Mouse (Mus musculus) forebrain, embryonic 13.5 days (tissue): Measurements from ENCODE around the gene Nfe2l1. TPM values are rescaled to one million over a fixed set of nuclear protein-coding genes. Genes with fewer than 3 reads are reported as not detected.

Source experiments
- ATAC-seq: fragments of 200-750 bp; cut with Nextera tagmentation; 2 replicates; pipeline ENCODE4 v1.8.0; 2017
- H3K27ac ChIP-seq: fragments of 300-500 bp; sonication (generic); 2 replicates; pipeline ENCODE4 v1.5.1; 2015; ENCODE audit warnings: inconsistent platforms, mild to moderate bottlenecking, moderate library complexity
- H3K27me3 ChIP-seq: fragments of 300-500 bp; sonication (generic); 2 replicates; pipeline ENCODE4 v1.6.1; 2015; ENCODE audit warnings: mild to moderate bottlenecking, inconsistent platforms
- H3K36me3 ChIP-seq: fragments of 300-500 bp; sonication (generic); 2 replicates; pipeline ENCODE4 v1.6.1; 2015; ENCODE audit warnings: mild to moderate bottlenecking, inconsistent platforms; ENCODE audit not compliant: poor library complexity, severe bottlenecking
- H3K4me1 ChIP-seq: fragments of 300-500 bp; sonication (generic); 2 replicates; pipeline ENCODE4 v1.6.1; 2015; ENCODE audit warnings: inconsistent platforms
- H3K4me2 ChIP-seq: fragments of 300-500 bp; sonication (generic); 2 replicates; pipeline ENCODE4 v1.6.1; 2015; ENCODE audit warnings: inconsistent platforms, mild to moderate bottlenecking, moderate library complexity
- H3K4me3 ChIP-seq: fragments of 300-500 bp; sonication (generic); 2 replicates; pipeline ENCODE4 v1.5.1; 2015; ENCODE audit warnings: mild to moderate bottlenecking, inconsistent platforms
- H3K9ac ChIP-seq: fragments of 300-500 bp; sonication (generic); 2 replicates; pipeline ENCODE4 v1.6.1; 2015; ENCODE audit warnings: mild to moderate bottlenecking, inconsistent platforms
- H3K9me3 ChIP-seq: fragments of 300-500 bp; sonication (generic); replicated peaks from 2 replicates; pipeline ENCODE4 v1.6.1; 2016; ENCODE audit warnings: inconsistent platforms
- WGBS: fragments of 180-500 bp; shearing (Covaris S2); methylation state at CpG from one replicate; pipeline ENCODE4 v1.1.7; 2015; 5-methylcytosine and 5-hydroxymethylcytosine counted together
- microRNA counts: library from miRNA; unstranded; fragments of <30 nt; microRNA quantifications from one replicate; lab custom pipeline; 2016
- microRNA-seq: library from miRNA; unstranded; fragments of <30 nt; microRNA quantifications from one replicate; pipeline ENCODE4, GENCODE M21; 2016
- polyA plus RNA-seq: library from polyadenylated mRNA; unstranded; fragments of >200 nt; fragmentation: Nextera tagmentation; extraction: Ambion mirVana; gene quantifications from 2 replicates; pipeline ENCODE4 v1.2.1, GENCODE M21; 2015

The Nfe2l1 gene
- polyA plus RNA-seq, 1 experiment from 2014 or later, result 49.0 TPM

- Histone ChIP-seq H3K4me2 (no peak overlapping the region), H3K4me3 (no peak overlapping the region)
Observed at GRCm38 (mm10) chr11:96775063-96775462, 54.7 kb downstream of the Nfe2l1 start.

GRCm38 (mm10) chr11:96774536-96774935 is 55.2 kb downstream of the Nfe2l1 start:
- no peak for ATAC-seq
- no peak overlapping the region for H3K4me2 ChIP-seq
- H3K4me3 ChIP-seq, result no peak overlapping the region
- no peak overlapping the region for H3K9ac ChIP-seq
- H3K9me3 ChIP-seq, result no peaks in the 10 kb centered on the region
- H3K4me1 ChIP-seq, result peaks cover 25% of the 10 kb centered on the region
- no peaks in the 10 kb centered on the region for H3K27me3 ChIP-seq
- H3K27ac ChIP-seq, result no peak overlapping the region
- H3K36me3 ChIP-seq, result peaks cover 48% of the 10 kb centered on the region
- 85% methylated on average over 3 of the region's 3 CpGs for WGBS

More at GRCm38 (mm10) chr11:96775063-96775462, 54.7 kb downstream of the Nfe2l1 start:
- Histone ChIP-seq H3K27ac (no peak overlapping the region), H3K9me3 (no peaks in the 10 kb centered on the region), H3K4me1 (peaks cover 25% of the 10 kb centered on the region), H3K36me3 (peaks cover 43% of the 10 kb centered on the region), H3K9ac (no peak overlapping the region), H3K27me3 (no peaks in the 10 kb centered on the region)
- 82% methylated on average over 8 of the region's 8 CpGs for WGBS
- ATAC-seq, result no peak

GRCm38 (mm10) chr11:96772413-96772812 is 57.4 kb downstream of the Nfe2l1 start:
- ATAC-seq, result no peak
- H3K27me3 ChIP-seq, result no peaks in the 10 kb centered on the region
- 91% methylated on average over 9 of the region's 9 CpGs for WGBS
- no peak overlapping the region for H3K9ac ChIP-seq
- peaks cover 36% of the 10 kb centered on the region for H3K4me1 ChIP-seq
- H3K27ac ChIP-seq, result no peak overlapping the region
- H3K4me3 ChIP-seq, result no peak overlapping the region
- no peak overlapping the region for H3K4me2 ChIP-seq
- H3K9me3 ChIP-seq, result no peaks in the 10 kb centered on the region
- peaks cover 67% of the 10 kb centered on the region for H3K36me3 ChIP-seq

- Histone ChIP-seq H3K9ac (no peak overlapping the region), H3K4me2 (no peak overlapping the region), H3K36me3 (peaks cover 67% of the 10 kb centered on the region), H3K27ac (no peak overlapping the region), H3K4me1 (peaks cover 39% of the 10 kb centered on the region), H3K4me3 (no peak overlapping the region), H3K9me3 (no peaks in the 10 kb centered on the region), H3K27me3 (no peaks in the 10 kb centered on the region)
- 97% methylated on average over 9 of the region's 9 CpGs for WGBS
- no peak for ATAC-seq
Observed at GRCm38 (mm10) chr11:96771274-96771975, 58.3 kb downstream of the Nfe2l1 start.

- Histone ChIP-seq H3K9me3 (no peaks in the 10 kb centered on the region), H3K4me3 (no peak overlapping the region), H3K4me1 (peaks cover 44% of the 10 kb centered on the region), H3K27me3 (no peaks in the 10 kb centered on the region), H3K9ac (peak overlapping the region; percentile 46; the same call in 1 of the 2 replicates), H3K36me3 (peaks cover 56% of the 10 kb centered on the region), H3K27ac (peak overlapping the region; percentile 85), H3K4me2 (no peak overlapping the region)
- whole genome bisulfite sequencing, result 67% methylated on average over 9 of the region's 9 CpGs
- ATAC-seq, result no peak
Observed at GRCm38 (mm10) chr11:96768240-96768639, 61.5 kb downstream of the Nfe2l1 start.

MicroRNAs within 50 kb of the gene (microRNA counts, 519-probe panel; counts per million panel counts)
- 3,846 counts per million, percentile 75 among the panel's probes with 10 or more counts for microRNA mmu-miR-152 (lab: Ali Mortazavi, UCI)

Small RNA genes within 50 kb of the gene (microRNA-seq; reads per million reads assigned to microRNA genes)
- 24.9 reads per million, percentile 34 among the genes with 10 or more reads in this experiment for gene Mir152

Other genes starting within 250 kb of the Nfe2l1 start
- 36.2 and 43.0 TPM in 2 replicates for gene Snx11, start 52.4 kb downstream of the Nfe2l1 start, polyA plus RNA-seq
- 156 and 175 TPM in 2 replicates for gene Cbx1, start 40.8 kb downstream of the Nfe2l1 start, polyA plus RNA-seq
- gene Copz2, start 19.9 kb upstream of the Nfe2l1 start, polyA plus RNA-seq, result 12.3 and 13.8 TPM in 2 replicates
- 102 and 104 TPM in 2 replicates for gene Cdk5rap3, start 86.5 kb upstream of the Nfe2l1 start, polyA plus RNA-seq
- gene Prr15l, start 98.1 kb upstream of the Nfe2l1 start, polyA plus RNA-seq, result 0.08 and 0.25 TPM in 2 replicates
- 13.9 and 20.0 TPM in 2 replicates for gene Pnpo, start 114.0 kb upstream of the Nfe2l1 start, polyA plus RNA-seq
- gene Sp2, start 153.0 kb upstream of the Nfe2l1 start, polyA plus RNA-seq, result 18.3 and 18.8 TPM in 2 replicates
- gene Sp6, start 183.4 kb upstream of the Nfe2l1 start, polyA plus RNA-seq, result 0.15 and 0.21 TPM in 2 replicates
- 22.8 and 23.0 TPM in 2 replicates for gene Scrn2, start 200.0 kb upstream of the Nfe2l1 start, polyA plus RNA-seq
- 3.0 and 3.6 TPM in 2 replicates for gene Lrrc46, start 211.4 kb upstream of the Nfe2l1 start, polyA plus RNA-seq
- gene Mrpl10, start 211.6 kb upstream of the Nfe2l1 start, polyA plus RNA-seq, result 59.3 and 60.7 TPM in 2 replicates
- gene Osbpl7, start 220.7 kb upstream of the Nfe2l1 start, polyA plus RNA-seq, result 7.8 and 8.7 TPM in 2 replicates